Mouse (Mus musculus): Measurements from ENCODE around the gene Abca15. TPM values are rescaled to one million over a fixed set of nuclear protein-coding genes. Genes with fewer than 3 reads are reported as not detected.

Abca15 gene
- polyA plus RNA-seq, 1 experiment, result not detected

GRCm38 (mm10) chr7:120431464-120431863 is 103.0 kb downstream of the Abca15 start:
- H3K4me1 ChIP-seq (ENCODE audit: control insufficient read depth, insufficient read depth, low read length), result no peaks in the 10 kb centered on the region
- H3K27ac ChIP-seq (ENCODE audit: insufficient read depth, low read depth, low read length), result no peak overlapping the region
- H3K4me3 ChIP-seq (ENCODE audit: insufficient read depth, low read length), result no peak overlapping the region
- TF ChIP-seq POLR2A (IDR thresholded peaks at IDR 0.05; ENCODE audit: borderline replicate concordance, low read depth, low read length), result no peak
- TF ChIP-seq CTCF (IDR thresholded peaks at IDR 0.05; ENCODE audit: low read depth, low read length), result no peak

Other genes with a start within 250 kb of the Abca15 start
- not detected in 2 replicates for gene Dnah3, start 233.4 kb upstream of the Abca15 start, polyA plus RNA-seq (2012; ENCODE audit: insufficient read depth, insufficient read length, missing spikeins)
- gene Tmem159, start 226.3 kb upstream of the Abca15 start, polyA plus RNA-seq (2012; ENCODE audit: insufficient read depth, insufficient read length, missing spikeins), result 30.6 and 33.7 TPM in 2 replicates
- gene Zp2, start 183.4 kb upstream of the Abca15 start, polyA plus RNA-seq (2012; ENCODE audit: insufficient read depth, insufficient read length, missing spikeins), result not detected in 2 replicates
- gene Anks4b, start 154.8 kb upstream of the Abca15 start, polyA plus RNA-seq (2012; ENCODE audit: insufficient read depth, insufficient read length, missing spikeins), result not detected in 2 replicates
- not detected in 2 replicates for gene Crym, start 126.6 kb upstream of the Abca15 start, polyA plus RNA-seq (2012; ENCODE audit: insufficient read depth, insufficient read length, missing spikeins)
- not detected in 2 replicates for gene Abca14, start 124.7 kb upstream of the Abca15 start, polyA plus RNA-seq (2012; ENCODE audit: insufficient read depth, insufficient read length, missing spikeins)
- gene Abca16, start 81.0 kb downstream of the Abca15 start, polyA plus RNA-seq (2012; ENCODE audit: insufficient read depth, insufficient read length, missing spikeins), result not detected in 2 replicates

Measured in bone marrow macrophage, adult 2 months (primary cell).